Mouse (Mus musculus) hindbrain, embryonic 11.5 days (tissue): ENCODE data around the gene Eno3. TPM values are rescaled to one million over a fixed set of nuclear protein-coding genes. Genes with fewer than 3 reads are reported as not detected.

ENCODE experiments used
- ATAC-seq: fragments of 200-750 bp; cut with Nextera tagmentation; 2 replicates; pipeline ENCODE4 v1.8.0; 2017; ENCODE audit warnings: mild to moderate bottlenecking, moderate TSS enrichment, moderate library complexity; ENCODE audit not compliant: low FRiP score
- DNase-seq: peaks from one replicate; pipeline ENCODE4 v3.0.0-alpha.2; 2015; ENCODE audit warnings: low spot score
- H3K27ac ChIP-seq: fragments of 300-500 bp; sonication (generic); 2 replicates; pipeline ENCODE4 v1.5.1; 2014; ENCODE audit warnings: mild to moderate bottlenecking, low read depth, low read length
- H3K27me3 ChIP-seq: fragments of 300-500 bp; sonication (generic); 2 replicates; pipeline ENCODE4 v1.6.1; 2014; ENCODE audit warnings: mild to moderate bottlenecking, low read length, moderate library complexity, mixed read lengths; ENCODE audit not compliant: control insufficient read depth, insufficient read depth
- H3K36me3 ChIP-seq: fragments of 300-500 bp; sonication (generic); 2 replicates; pipeline ENCODE4 v1.6.1; 2014; ENCODE audit warnings: mild to moderate bottlenecking, low read length, moderate library complexity, mixed read lengths; ENCODE audit not compliant: control insufficient read depth, insufficient read depth
- H3K4me1 ChIP-seq: fragments of 300-500 bp; sonication (generic); replicated peaks from 2 replicates; pipeline ENCODE4 v1.6.1; 2014; ENCODE audit warnings: low read length, mixed read lengths; ENCODE audit not compliant: control insufficient read depth, insufficient read depth
- H3K4me2 ChIP-seq: fragments of 300-500 bp; sonication (generic); replicated peaks from 2 replicates; pipeline ENCODE4 v1.6.1; 2014; ENCODE audit warnings: mild to moderate bottlenecking, low read depth, low read length
- H3K4me3 ChIP-seq: fragments of 300-500 bp; sonication (generic); 2 replicates; pipeline ENCODE4 v1.5.1; 2014; ENCODE audit warnings: low read depth, low read length
- H3K9ac ChIP-seq: fragments of 300-500 bp; sonication (generic); 2 replicates; pipeline ENCODE4 v1.6.1; 2014; ENCODE audit warnings: low read depth, low read length
- H3K9me3 ChIP-seq: fragments of 300-500 bp; sonication (generic); 2 replicates; pipeline ENCODE4 v1.6.1; 2016; ENCODE audit warnings: low read length; ENCODE audit not compliant: control insufficient read depth
- WGBS: fragments of 180-500 bp; shearing (Covaris S2); extraction: QIAGEN DNeasy Blood & Tissue Kit; methylation state at CpG from one replicate; pipeline ENCODE4 v1.1.7; 2014; 5-methylcytosine and 5-hydroxymethylcytosine counted together
- polyA plus RNA-seq: library from polyadenylated mRNA; unstranded; fragments of >200 nt; fragmentation: Nextera tagmentation; extraction: Ambion mirVana; gene quantifications from 2 replicates; pipeline ENCODE4 v1.2.1, GENCODE M21; 2014

Eno3 gene
- polyA plus RNA-seq, 1 experiment from 2014 or later = 26.2 TPM

DNA sequence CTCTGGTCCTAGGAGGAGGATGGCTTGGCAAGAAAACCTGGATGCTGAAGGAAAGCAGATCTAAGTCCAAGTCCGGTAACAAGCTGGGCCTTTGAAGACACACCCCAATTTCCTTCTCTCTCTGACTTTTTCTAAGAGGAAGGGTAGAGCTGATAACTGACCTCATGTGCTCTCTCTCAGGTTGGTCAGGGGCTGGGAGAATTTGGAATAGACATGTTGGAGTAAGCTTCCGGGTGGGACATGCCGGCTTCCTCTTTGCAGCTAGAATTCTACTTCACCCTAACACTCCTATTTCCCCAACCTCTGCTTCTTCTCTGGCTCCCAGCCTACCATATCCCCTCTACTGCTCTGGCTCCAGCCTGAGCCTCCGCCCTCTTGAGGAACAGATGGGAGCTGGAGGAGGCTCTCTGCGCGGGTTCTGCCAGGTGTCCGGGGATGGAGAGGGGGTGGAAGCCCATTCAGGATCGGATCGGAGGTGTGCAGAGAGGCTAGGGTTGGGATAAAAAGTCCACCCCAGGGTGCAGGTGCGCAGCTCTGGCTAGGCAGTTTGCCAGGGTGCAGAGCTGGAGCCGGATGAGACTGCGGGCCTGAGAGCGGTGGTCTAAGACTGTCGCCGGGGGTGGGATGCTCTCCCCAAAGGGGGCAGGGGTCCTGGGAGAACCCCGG lies 30.0 kb downstream of the Eno3 start:
- peak overlapping the region; percentile 84 for H3K9ac ChIP-seq
- H3K36me3 ChIP-seq = no peaks in the 10 kb centered on the region
- peaks cover 13% of the 10 kb centered on the region; the same call in 1 of the 2 replicates for H3K4me1 ChIP-seq
- H3K27me3 ChIP-seq = no peaks in the 10 kb centered on the region
- 5% methylated on average over 16 of the region's 16 CpGs for WGBS
- ATAC-seq (peak; percentile 73), DNase-seq (peak; percentile 56)
- peak overlapping the region; percentile 80 for H3K4me2 ChIP-seq
- peak overlapping the region; percentile 67 for H3K4me3 ChIP-seq
- H3K27ac ChIP-seq = peak overlapping the region; percentile 61
- no peaks in the 10 kb centered on the region for H3K9me3 ChIP-seq

DNA sequence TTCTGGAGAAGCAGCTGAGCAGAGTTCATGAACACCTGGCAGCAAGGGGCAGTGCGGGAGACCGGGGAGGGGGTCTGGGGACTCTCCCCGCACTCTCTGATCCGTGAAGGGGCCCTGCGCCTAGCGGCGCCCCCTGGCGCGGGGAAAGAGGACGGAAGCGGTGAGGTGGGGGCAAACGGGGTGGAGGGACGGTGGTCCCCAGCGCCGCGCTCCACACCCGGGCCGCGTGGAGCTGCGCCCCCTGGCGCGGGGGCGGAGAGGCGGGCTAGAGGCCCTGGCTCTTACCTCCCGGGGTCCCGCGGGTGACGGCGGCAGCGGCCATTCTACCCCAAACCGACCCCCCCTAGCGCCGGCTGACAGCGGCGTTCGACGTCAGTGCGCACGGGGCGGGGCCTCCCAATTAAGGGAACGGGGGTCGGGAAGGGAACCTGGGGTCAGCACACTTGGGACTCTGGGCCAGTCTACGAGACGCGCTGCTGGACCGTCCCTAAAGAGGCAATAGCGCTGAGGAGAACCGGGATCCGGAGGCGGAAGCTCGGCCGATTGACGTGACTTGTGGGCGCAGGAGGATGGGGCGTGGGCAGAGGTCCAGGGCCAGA lies 30.7 kb downstream of the Eno3 start, which contains the start of gene Camta2:
TSS of gene Camta2 (minus strand) at position 505 of the 599 bp plus-strand sequence.
- H3K4me3 ChIP-seq = peak within 1 kb of the TSS; percentile 67
- peak within 1 kb of the TSS; percentile 61 for H3K27ac ChIP-seq
- peak; percentile 85 for ATAC-seq
- H3K9ac ChIP-seq = peak within 1 kb of the TSS; percentile 84
- no peaks in the 10 kb centered on the region for H3K9me3 ChIP-seq
- H3K27me3 ChIP-seq = no peaks in the 10 kb centered on the region
- H3K36me3 ChIP-seq = no peaks in the 10 kb centered on the region
- DNase-seq = peak; percentile 89
- peaks cover 9% of the 10 kb centered on the region; the same call in 1 of the 2 replicates for H3K4me1 ChIP-seq
- 0% methylated on average over 42 of the region's 55 CpGs for WGBS
- peak within 1 kb of the TSS; percentile 80 for H3K4me2 ChIP-seq

- H3K27me3 ChIP-seq = no peaks in the 10 kb centered on the region
- peak overlapping the region; percentile 80 for H3K4me2 ChIP-seq
- H3K9ac ChIP-seq = peak overlapping the region; percentile 84
- H3K4me3 ChIP-seq = peak overlapping the region; percentile 67
- peak overlapping the region; percentile 61; the same call in 1 of the 2 replicates for H3K27ac ChIP-seq
- no peaks in the 10 kb centered on the region for H3K9me3 ChIP-seq
- H3K36me3 ChIP-seq = no peaks in the 10 kb centered on the region
- 13% methylated on average over 8 of the region's 8 CpGs for WGBS
- H3K4me1 ChIP-seq = peaks cover 9% of the 10 kb centered on the region; the same call in 1 of the 2 replicates
- 0 out of 2 replicates have a peak, but pooled peaks have one; percentile 11 for ATAC-seq
- no peak for DNase-seq
These were observed 31.4 kb downstream of the Eno3 start for GRCm38 (mm10) chr11:70688372-70688771.

DNA sequence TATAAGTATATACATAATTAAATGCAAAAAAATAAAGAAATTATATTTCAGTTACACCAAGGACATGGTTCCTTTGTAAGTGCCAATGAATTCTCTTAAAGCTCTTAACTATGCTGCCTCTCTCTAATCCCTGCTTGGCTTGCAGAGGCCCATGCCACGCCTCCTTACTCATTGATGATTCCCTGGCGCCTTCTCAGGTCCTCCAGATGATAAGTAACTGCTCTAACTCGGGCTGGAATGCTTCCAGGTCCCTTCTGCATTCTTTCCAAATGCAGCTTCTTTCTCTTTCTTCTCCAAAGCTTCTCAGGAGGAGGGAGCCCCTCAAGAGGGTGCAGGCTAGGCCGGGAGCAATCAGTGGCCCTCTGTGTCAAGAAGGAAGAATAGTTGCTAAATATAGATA lies 32.6 kb downstream of the Eno3 start:
- no peaks in the 10 kb centered on the region for H3K9me3 ChIP-seq
- peaks cover 9% of the 10 kb centered on the region; the same call in 1 of the 2 replicates for H3K4me1 ChIP-seq
- H3K4me2 ChIP-seq = no peak overlapping the region
- ATAC-seq = no peak
- H3K27me3 ChIP-seq = no peaks in the 10 kb centered on the region
- no peak overlapping the region for H3K4me3 ChIP-seq
- H3K9ac ChIP-seq = no peak overlapping the region
- no peak overlapping the region for H3K27ac ChIP-seq
- 65% methylated on average over 4 of the region's 4 CpGs for WGBS
- no peaks in the 10 kb centered on the region for H3K36me3 ChIP-seq
- DNase-seq = no peak

DNA sequence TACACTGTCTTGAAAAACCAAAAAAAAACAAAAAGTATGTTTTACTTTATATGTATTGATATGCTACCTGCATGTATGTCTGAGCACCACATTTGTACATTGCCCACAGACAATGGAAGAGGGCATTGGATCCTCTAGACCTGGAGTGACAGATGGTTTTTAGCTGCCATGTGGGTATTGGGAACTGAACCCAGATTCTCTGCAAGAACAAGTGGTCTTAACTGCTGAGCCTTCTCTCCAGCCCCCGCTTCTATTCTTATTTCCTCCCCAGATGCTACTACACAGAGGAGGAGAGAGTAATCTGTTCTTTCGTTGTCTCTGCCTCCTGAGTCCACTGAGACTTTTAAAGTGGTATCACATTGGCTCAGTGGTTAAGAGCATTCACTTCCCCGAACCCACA lies 36.5 kb downstream of the Eno3 start:
- peaks cover 3% of the 10 kb centered on the region; the same call in 1 of the 2 replicates for H3K4me1 ChIP-seq
- no peaks in the 10 kb centered on the region for H3K9me3 ChIP-seq
- no peak overlapping the region for H3K4me2 ChIP-seq
- H3K4me3 ChIP-seq = no peak overlapping the region
- H3K36me3 ChIP-seq = no peaks in the 10 kb centered on the region
- no peaks in the 10 kb centered on the region for H3K27me3 ChIP-seq
- DNase-seq (no peak), ATAC-seq (no peak)
- WGBS = 71% methylated on average over 3 of the region's 3 CpGs
- H3K9ac ChIP-seq = no peak overlapping the region
- no peak overlapping the region for H3K27ac ChIP-seq

GRCm38 (mm10) chr11:70697376-70697775 lies 40.4 kb downstream of the Eno3 start:
- Histone ChIP-seq H3K27ac (no peak overlapping the region), H3K9ac (no peak overlapping the region), H3K4me1 (peaks cover 6% of the 10 kb centered on the region), H3K4me3 (no peak overlapping the region), H3K4me2 (no peak overlapping the region), H3K27me3 (no peaks in the 10 kb centered on the region), H3K36me3 (no peaks in the 10 kb centered on the region), H3K9me3 (no peaks in the 10 kb centered on the region)
- no peak for ATAC-seq
- no peak for DNase-seq
- 73% methylated on average over 3 of the region's 3 CpGs for WGBS

DNA sequence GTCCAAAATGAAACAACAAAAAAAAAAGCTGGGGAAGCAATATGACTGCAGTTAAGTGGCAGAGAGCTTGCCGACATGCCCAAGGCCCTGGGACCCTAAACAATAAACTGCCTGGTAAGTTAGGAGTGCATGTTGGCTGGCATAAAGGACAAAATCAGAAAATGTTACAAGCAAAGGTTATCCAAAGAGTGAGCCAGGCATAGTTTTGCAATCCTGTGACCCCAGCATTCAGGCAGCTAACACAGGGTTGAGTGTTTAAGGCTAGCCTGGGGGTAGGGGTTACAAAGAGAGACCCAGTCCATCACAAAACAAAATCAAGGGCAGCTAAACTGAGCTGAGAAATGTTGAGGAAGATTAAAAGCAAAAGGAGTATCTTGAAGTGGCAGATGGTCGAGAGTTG lies 42.0 kb downstream of the Eno3 start:
- Histone ChIP-seq H3K9me3 (no peaks in the 10 kb centered on the region), H3K4me1 (peaks cover 6% of the 10 kb centered on the region), H3K36me3 (no peaks in the 10 kb centered on the region), H3K27ac (no peak overlapping the region), H3K4me3 (no peak overlapping the region), H3K9ac (no peak overlapping the region), H3K4me2 (no peak overlapping the region), H3K27me3 (no peaks in the 10 kb centered on the region)
- DNase-seq = no peak
- 72% methylated on average over 2 of the region's 2 CpGs for WGBS
- ATAC-seq = no peak

DNA sequence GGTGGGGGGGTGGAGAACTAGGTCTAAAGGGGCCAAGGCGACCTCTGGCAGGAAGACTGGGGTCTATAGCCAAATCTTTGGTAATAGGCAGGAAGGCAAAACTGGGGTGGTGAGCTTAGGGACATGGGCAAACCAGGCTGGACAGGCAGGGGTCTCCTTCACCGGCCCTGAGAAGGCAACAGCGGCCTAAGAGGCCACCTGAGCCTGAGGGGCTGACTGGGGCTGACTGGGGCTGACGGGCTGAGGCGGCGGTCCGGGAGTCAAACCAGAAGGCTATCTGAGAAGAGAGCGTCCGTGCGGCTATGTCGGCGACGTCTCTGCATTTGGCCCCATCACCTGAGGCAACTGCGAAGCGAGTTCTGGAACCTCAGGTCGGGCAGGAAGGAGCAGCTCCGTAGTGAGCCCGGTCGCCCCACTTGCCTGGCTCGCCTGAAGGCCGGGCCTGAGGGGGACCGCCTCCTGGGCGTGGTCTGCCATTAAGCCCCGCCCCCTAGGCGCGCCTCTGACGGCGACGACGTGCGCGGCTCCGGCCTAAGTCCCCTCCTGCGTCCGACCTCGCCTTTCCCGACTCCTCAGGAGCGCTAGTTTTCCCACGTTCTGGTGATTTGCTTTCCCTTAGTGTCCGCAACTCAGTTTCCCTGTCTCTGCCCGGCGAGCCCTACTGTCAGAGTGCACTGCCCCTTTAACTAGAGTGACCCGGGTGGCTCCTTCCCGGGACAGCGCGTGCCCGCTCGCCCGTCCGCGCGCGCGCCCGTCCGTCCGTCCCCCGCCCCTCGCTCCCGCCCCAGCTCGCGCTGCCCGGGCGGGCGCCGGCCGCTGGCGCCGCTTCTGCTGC lies 42.9 kb downstream of the Eno3 start, which contains the start of the genes Inca1 and Kif1c:
TSS of gene Inca1 (minus strand) at position 434 of the 835 bp plus-strand sequence.
TSS of gene Kif1c (plus strand) at position 827 of the 835 bp plus-strand sequence.
- no peaks in the 10 kb centered on the region for H3K27me3 ChIP-seq
- peak within 1 kb of the TSS; percentile 94 for H3K4me3 ChIP-seq
- ATAC-seq = peak; percentile 95
- peak within 1 kb of the TSS; percentile 88 for H3K9ac ChIP-seq
- peak; percentile 96 for DNase-seq
- H3K4me1 ChIP-seq = peaks cover 6% of the 10 kb centered on the region
- under 1% methylated on average over 62 of the region's 69 CpGs for WGBS
- no peaks in the 10 kb centered on the region for H3K36me3 ChIP-seq
- peak within 1 kb of the TSS; percentile 64 for H3K4me2 ChIP-seq
- peak within 1 kb of the TSS; percentile 88 for H3K27ac ChIP-seq
- no peaks in the 10 kb centered on the region for H3K9me3 ChIP-seq
